Mouse (Mus musculus): ENCODE results near the gene Kcnk13. TPM values are rescaled to one million over a fixed set of nuclear protein-coding genes. Genes with fewer than 3 reads are reported as not detected.
A peak's percentile ranks its signal among the peaks of the same experiment; 100 is the strongest.
"Not testable (repeated sequence)": the region's sequence is repeated elsewhere in the genome, so short reads cannot be mapped to it uniquely, and the experiment has no call there.

Gene Kcnk13
- polyA plus RNA-seq, 1 experiment = 0.38 TPM

DNA sequence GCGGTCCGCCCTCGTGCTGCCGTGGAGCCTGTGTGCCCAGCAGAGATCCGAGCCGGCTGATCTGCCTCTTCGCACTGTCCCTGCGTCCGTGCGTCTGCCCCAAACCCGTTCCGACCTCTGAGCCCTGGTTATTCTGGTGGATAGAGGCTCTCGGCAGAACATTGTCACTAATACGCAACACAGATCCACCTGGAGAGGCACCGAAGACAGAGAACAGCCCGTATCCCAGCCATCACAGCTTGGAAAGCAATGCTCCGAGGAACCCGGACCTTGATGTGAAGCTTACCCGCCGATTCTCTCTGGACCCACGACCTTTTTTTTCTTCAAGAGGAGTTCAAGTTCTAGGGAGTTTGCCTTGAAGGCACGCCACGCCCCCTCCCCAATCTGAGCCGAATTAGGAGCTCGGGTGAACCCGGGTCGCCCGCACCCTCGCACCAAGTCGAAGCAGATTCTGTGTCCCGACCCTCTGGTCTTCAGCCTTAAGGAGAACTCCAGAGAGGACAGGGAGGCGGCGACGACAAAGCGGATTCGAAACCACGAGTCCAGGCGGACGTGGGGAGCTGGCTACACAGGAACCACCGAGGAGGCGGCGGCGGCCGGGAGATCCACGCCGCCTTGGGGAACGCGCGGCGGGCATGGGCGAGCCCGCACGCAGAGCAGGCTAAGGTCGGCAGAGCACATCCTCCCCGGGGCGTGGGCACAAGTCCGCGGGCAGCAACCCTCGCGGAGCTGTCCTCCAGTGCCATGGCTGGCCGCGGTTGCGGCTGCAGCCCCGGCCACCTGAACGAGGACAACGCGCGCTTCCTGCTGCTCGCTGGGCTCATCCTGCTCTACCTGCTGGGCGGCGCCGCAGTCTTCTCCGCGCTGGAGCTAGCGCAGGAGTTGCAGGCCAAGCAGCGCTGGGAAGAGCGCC lies 1.2 kb downstream of the Kcnk13 start:
- under 1% methylated on average over 77 of the region's 77 CpGs for WGBS
- no peak for TF ChIP-seq POLR2A (IDR thresholded peaks at IDR 0.05; ENCODE audit: low read depth, low read length)
- TF ChIP-seq CTCF (IDR thresholded peaks at IDR 0.05; ENCODE audit: extremely low read depth, insufficient read length, insufficient replicate concordance, low read depth, low read length) = no peak
- no peaks in the 10 kb centered on the region for H3K36me3 ChIP-seq (ENCODE audit: control insufficient read depth, insufficient read depth, low read length)
- H3K4me1 ChIP-seq (ENCODE audit: control insufficient read depth, insufficient read depth, insufficient read length, low read length) = peaks cover 9% of the 10 kb centered on the region
- H3K27ac ChIP-seq (ENCODE audit: insufficient read depth, low read depth, low read length) = no peak overlapping the region
- peaks cover 34% of the 10 kb centered on the region for H3K27me3 ChIP-seq (ENCODE audit: control insufficient read depth, insufficient read depth, low read length)
- H3K4me3 ChIP-seq (ENCODE audit: low read depth, low read length) = peak overlapping the region; percentile 55

DNA sequence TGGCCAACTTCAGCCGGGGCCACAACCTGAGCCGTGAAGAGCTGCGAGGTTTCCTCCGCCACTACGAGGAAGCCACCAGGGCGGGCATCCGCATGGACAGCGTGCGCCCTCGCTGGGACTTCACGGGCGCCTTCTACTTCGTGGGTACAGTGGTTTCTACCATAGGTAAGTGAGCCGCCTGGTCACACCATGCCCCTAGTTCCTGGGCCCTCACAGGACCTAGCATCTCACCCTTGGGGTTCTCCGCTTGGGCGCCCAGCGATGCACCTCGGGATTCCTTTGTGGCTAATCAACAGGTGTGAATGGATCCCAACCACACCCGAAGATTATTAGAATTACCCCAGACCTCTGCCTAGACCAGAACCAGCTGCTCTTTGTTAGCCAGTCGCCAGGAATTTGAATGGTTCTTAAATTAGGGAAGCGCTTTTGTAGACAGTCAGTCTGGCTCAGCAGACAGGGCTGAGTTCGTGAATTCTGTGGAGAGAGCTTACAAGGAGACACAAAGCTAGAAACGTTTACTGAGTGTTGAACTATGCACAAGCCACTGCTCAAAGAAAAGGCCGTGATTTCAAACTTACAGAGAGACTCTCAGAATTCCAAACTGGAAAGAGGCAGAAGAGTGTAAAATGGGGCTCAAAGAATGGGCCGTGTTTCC lies 1.9 kb downstream of the Kcnk13 start:
- peak overlapping the region; percentile 55 for H3K4me3 ChIP-seq (ENCODE audit: low read depth, low read length)
- no peaks in the 10 kb centered on the region for H3K36me3 ChIP-seq (ENCODE audit: control insufficient read depth, insufficient read depth, low read length)
- TF ChIP-seq POLR2A (IDR thresholded peaks at IDR 0.05; ENCODE audit: low read depth, low read length) (no peak), CTCF (IDR thresholded peaks at IDR 0.05; ENCODE audit: extremely low read depth, insufficient read length, insufficient replicate concordance, low read depth, low read length) (no peak)
- H3K4me1 ChIP-seq (ENCODE audit: control insufficient read depth, insufficient read depth, insufficient read length, low read length) = peaks cover 9% of the 10 kb centered on the region
- WGBS = 8% methylated on average over 25 of the region's 25 CpGs
- H3K27ac ChIP-seq (ENCODE audit: insufficient read depth, low read depth, low read length) = no peak overlapping the region
- H3K27me3 ChIP-seq (ENCODE audit: control insufficient read depth, insufficient read depth, low read length) = peaks cover 34% of the 10 kb centered on the region

DNA sequence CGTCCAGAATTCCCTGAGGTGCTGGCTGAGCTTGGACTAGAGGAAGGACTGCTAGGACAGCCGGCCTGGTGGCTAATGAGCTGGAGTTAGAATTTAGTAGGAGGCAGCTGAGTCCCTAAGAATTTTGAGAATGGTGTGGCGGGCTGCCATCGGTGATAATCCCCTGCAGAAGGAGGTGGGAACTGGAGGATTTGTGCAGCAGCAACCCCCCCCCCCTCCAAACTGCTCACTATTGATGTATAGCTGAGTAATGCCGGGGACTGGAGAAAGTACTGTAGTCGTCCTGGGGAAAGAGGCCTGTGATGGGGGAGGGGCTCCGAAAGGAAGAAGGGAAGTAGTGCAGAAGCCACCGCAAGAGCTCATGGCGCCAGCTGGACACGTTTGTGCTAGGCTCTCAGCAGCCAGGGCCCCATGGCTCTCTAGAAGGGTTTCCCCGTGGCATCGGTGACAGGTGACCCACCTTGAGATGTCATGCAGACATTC lies 2.6 kb downstream of the Kcnk13 start:
- Histone ChIP-seq H3K27ac (ENCODE audit: insufficient read depth, low read depth, low read length) (no peak overlapping the region), H3K4me3 (ENCODE audit: low read depth, low read length) (peak overlapping the region; percentile 3; the same call in 1 of the 2 replicates), H3K36me3 (ENCODE audit: control insufficient read depth, insufficient read depth, low read length) (no peaks in the 10 kb centered on the region), H3K4me1 (ENCODE audit: control insufficient read depth, insufficient read depth, insufficient read length, low read length) (peaks cover 9% of the 10 kb centered on the region), H3K27me3 (ENCODE audit: control insufficient read depth, insufficient read depth, low read length) (peaks cover 34% of the 10 kb centered on the region)
- TF ChIP-seq POLR2A (IDR thresholded peaks at IDR 0.05; ENCODE audit: low read depth, low read length) = no peak
- no peak for TF ChIP-seq CTCF (IDR thresholded peaks at IDR 0.05; ENCODE audit: extremely low read depth, insufficient read length, insufficient replicate concordance, low read depth, low read length)
- 25% methylated on average over 12 of the region's 12 CpGs for WGBS

DNA sequence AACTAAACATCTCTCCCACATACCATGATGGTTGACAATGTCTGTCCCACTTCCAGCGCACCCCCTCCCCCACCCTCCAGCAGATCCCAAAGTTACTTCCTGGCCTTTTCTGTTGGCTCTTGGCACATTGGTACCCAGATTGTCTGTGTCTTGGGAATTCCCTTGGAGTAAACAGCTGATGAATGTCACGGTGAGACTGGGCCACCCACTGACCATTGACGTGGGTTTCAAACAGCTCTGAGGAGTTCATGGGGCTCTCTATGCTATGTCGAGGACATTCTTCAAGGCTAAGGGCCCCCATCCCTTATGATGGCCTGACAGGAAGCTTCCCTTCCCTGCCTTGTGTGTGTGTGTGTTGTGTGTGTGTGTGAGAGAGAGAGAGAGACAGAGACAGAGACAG lies 5.6 kb downstream of the Kcnk13 start:
- H3K4me1 ChIP-seq (ENCODE audit: control insufficient read depth, insufficient read depth, insufficient read length, low read length) = peaks cover 3% of the 10 kb centered on the region
- 69% methylated on average over 4 of the region's 4 CpGs for WGBS
- peaks cover 26% of the 10 kb centered on the region for H3K27me3 ChIP-seq (ENCODE audit: control insufficient read depth, insufficient read depth, low read length)
- H3K36me3 ChIP-seq (ENCODE audit: control insufficient read depth, insufficient read depth, low read length) = no peaks in the 10 kb centered on the region
- TF ChIP-seq CTCF (IDR thresholded peaks at IDR 0.05; ENCODE audit: extremely low read depth, insufficient read length, insufficient replicate concordance, low read depth, low read length) = no peak
- no peak for TF ChIP-seq POLR2A (IDR thresholded peaks at IDR 0.05; ENCODE audit: low read depth, low read length)
- no peak overlapping the region for H3K27ac ChIP-seq (ENCODE audit: insufficient read depth, low read depth, low read length)
- no peak overlapping the region for H3K4me3 ChIP-seq (ENCODE audit: low read depth, low read length)

DNA sequence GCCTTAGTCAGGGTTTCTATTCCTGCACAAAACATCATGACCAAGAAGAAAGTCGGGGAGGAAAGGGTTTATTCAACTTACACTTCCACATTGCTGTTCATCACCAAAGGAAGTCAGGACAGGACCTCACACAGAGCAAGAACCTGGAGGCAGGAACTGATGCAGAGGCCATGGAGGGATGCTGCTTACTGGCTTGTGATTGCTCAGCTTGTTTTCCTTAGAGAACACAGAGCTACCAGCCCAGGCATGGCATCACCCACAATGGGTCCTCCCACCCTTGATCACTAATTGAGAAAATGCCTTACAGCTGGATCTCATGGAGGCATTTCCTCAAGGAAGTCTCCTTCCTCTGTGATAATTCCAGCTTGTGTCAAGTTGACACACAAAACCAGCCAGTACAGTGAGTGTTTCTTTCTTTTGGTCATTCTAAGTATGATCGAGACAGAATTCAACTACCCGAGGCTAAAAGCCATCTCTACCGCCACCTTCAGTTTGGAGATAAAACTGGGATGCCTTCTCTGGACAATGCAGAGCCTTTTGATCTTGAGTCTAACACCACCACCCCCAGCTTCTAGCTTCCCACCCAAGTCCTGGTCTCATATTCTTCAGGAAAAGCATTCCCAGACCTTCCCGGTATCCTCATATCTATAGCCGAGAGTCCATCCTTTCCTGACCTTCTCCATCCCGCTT lies 7.1 kb downstream of the Kcnk13 start:
- not testable (repeated sequence) for H3K4me1 ChIP-seq (ENCODE audit: control insufficient read depth, insufficient read depth, insufficient read length, low read length); H3K27ac ChIP-seq (ENCODE audit: insufficient read depth, low read depth, low read length); H3K36me3 ChIP-seq (ENCODE audit: control insufficient read depth, insufficient read depth, low read length); H3K4me3 ChIP-seq (ENCODE audit: low read depth, low read length)
- 61% methylated on average over 7 of the region's 7 CpGs for WGBS
- 0 out of 2 replicates have a peak, but pooled peaks cover 12% of the 10 kb centered on the region for H3K27me3 ChIP-seq (ENCODE audit: control insufficient read depth, insufficient read depth, low read length)

DNA sequence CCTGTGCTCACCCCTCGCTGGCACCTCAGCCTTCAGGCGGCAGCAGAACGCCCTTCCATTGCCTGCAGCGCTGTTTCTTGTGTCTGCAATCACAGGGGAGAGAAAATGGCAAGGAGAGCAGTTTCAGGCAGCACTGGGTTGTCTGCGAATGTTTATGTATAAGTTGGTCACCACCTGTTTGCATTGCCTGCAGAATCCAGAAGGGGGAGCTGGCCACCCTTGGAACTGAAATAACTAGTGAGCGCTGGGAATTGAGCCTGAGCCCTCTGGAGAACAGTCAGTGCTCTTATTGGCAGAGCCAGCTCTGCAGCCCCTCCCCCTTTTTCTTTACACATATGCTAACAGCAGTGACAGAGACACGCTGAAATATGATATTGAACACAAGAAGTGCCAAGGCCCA lies 8.5 kb downstream of the Kcnk13 start:
- no peak for TF ChIP-seq POLR2A (IDR thresholded peaks at IDR 0.05; ENCODE audit: low read depth, low read length)
- TF ChIP-seq CTCF (IDR thresholded peaks at IDR 0.05; ENCODE audit: extremely low read depth, insufficient read length, insufficient replicate concordance, low read depth, low read length) = no peak
- Histone ChIP-seq H3K27ac (ENCODE audit: insufficient read depth, low read depth, low read length) (no peak overlapping the region), H3K36me3 (ENCODE audit: control insufficient read depth, insufficient read depth, low read length) (no peaks in the 10 kb centered on the region), H3K4me3 (ENCODE audit: low read depth, low read length) (no peak overlapping the region), H3K27me3 (ENCODE audit: control insufficient read depth, insufficient read depth, low read length) (0 out of 2 replicates have a peak, but pooled peaks cover under 1% of the 10 kb centered on the region), H3K4me1 (ENCODE audit: control insufficient read depth, insufficient read depth, insufficient read length, low read length) (no peaks in the 10 kb centered on the region)
- WGBS = 52% methylated on average over 7 of the region's 7 CpGs

DNA sequence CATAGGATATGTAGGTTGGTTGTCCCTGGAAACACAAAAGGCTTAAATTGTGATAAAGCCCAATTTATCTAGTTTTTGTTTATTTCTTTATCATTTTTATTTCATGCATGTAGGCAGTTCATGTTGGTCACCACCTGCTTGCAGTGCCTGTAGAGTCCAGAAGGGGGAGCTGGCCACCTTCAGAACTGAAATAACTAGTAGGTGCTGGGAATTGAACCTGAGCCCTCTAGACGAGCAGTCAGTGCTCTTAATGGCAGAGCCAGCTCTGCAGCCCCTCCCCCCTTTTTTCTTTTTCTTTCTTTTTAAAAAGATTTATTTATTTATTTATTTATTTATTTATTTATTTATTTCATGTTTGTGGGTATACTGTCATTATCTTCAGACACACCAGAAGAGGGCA lies 9.4 kb downstream of the Kcnk13 start:
- H3K27me3 ChIP-seq (ENCODE audit: control insufficient read depth, insufficient read depth, low read length) = no peaks in the 10 kb centered on the region
- 80% methylated on average over 1 of the region's 1 CpGs for WGBS
- no peaks in the 10 kb centered on the region for H3K4me1 ChIP-seq (ENCODE audit: control insufficient read depth, insufficient read depth, insufficient read length, low read length)
- H3K36me3 ChIP-seq (ENCODE audit: control insufficient read depth, insufficient read depth, low read length) = no peaks in the 10 kb centered on the region
- no peak overlapping the region for H3K27ac ChIP-seq (ENCODE audit: insufficient read depth, low read depth, low read length)
- H3K4me3 ChIP-seq (ENCODE audit: low read depth, low read length) = no peak overlapping the region
- no peak for TF ChIP-seq POLR2A (IDR thresholded peaks at IDR 0.05; ENCODE audit: low read depth, low read length)
- TF ChIP-seq CTCF (IDR thresholded peaks at IDR 0.05; ENCODE audit: extremely low read depth, insufficient read length, insufficient replicate concordance, low read depth, low read length) = peak; percentile 32; the same call in 1 of the 2 replicates

Measured in small intestine, adult 2 months (tissue).